Mouse (Mus musculus): ENCODE results near the gene Serpinb9e.
"Not testable (repeated sequence)": the region's sequence is repeated elsewhere in the genome, so short reads cannot be mapped to it uniquely, and the experiment has no call there.

Gene Serpinb9e

GRCm38 (mm10) chr13:33249312-33249711, at the start of gene Serpinb9e:
Gene Serpinb9e, plus strand, starts transcription at chr13:33249612.
- DNase-seq (ENCODE audit: low spot score) = not testable (repeated sequence)

- DNase-seq (ENCODE audit: low spot score) = no peak
Measured at GRCm38 (mm10) chr13:33199740-33200139, 49.7 kb upstream of the Serpinb9e start.

- DNase-seq (ENCODE audit: low spot score) = not testable (repeated sequence)
Measured at GRCm38 (mm10) chr13:33308631-33309030, 59.2 kb downstream of the Serpinb9e start.
